Mouse (Mus musculus): ENCODE results near the gene Ankrd12.

- TF ChIP-seq GATA1 (IDR thresholded peaks at IDR 0.05; ENCODE audit: borderline replicate concordance, low read length) (no peak), FLI1 (IDR thresholded peaks at IDR 0.05; ENCODE audit: low read length) (no peak)
These were observed 149.8 kb downstream of the Ankrd12 start for GRCm38 (mm10) chr17:65927077-65927476.
